Mouse (Mus musculus) heart, embryonic 15.5 days (tissue): ENCODE measurements around the gene Lypd6. TPM values are rescaled to one million over a fixed set of nuclear protein-coding genes. Genes with fewer than 3 reads are reported as not detected.

ENCODE experiments used
- ATAC-seq: fragments of 200-750 bp; cut with Nextera tagmentation; replicated peaks from 2 replicates; pipeline ENCODE4 v1.8.0; 2017; ENCODE audit warnings: low read depth, moderate TSS enrichment; ENCODE audit not compliant: insufficient number of reproducible peaks, insufficient read depth, low FRiP score
- H3K27ac ChIP-seq: fragments of 300-500 bp; sonication (generic); 2 replicates; pipeline ENCODE4 v1.5.1; 2015; ENCODE audit warnings: mild to moderate bottlenecking, inconsistent platforms
- H3K27me3 ChIP-seq: fragments of 300-500 bp; sonication (generic); 2 replicates; pipeline ENCODE4 v1.6.1; 2015; ENCODE audit warnings: inconsistent platforms
- H3K36me3 ChIP-seq: fragments of 300-500 bp; sonication (generic); 2 replicates; pipeline ENCODE4 v1.6.1; 2015; ENCODE audit warnings: mild to moderate bottlenecking, inconsistent platforms
- H3K4me1 ChIP-seq: fragments of 300-500 bp; sonication (generic); replicated peaks from 2 replicates; pipeline ENCODE4 v1.6.1; 2015; ENCODE audit warnings: inconsistent platforms
- H3K4me2 ChIP-seq: fragments of 300-500 bp; sonication (generic); 2 replicates; pipeline ENCODE4 v1.6.1; 2015; ENCODE audit warnings: inconsistent platforms, mild to moderate bottlenecking, moderate library complexity
- H3K4me3 ChIP-seq: fragments of 300-500 bp; sonication (generic); 2 replicates; pipeline ENCODE4 v1.5.1; 2015; ENCODE audit warnings: mild to moderate bottlenecking, inconsistent platforms
- H3K9ac ChIP-seq: fragments of 300-500 bp; sonication (generic); 2 replicates; pipeline ENCODE4 v1.6.1; 2015; ENCODE audit warnings: mild to moderate bottlenecking, inconsistent platforms
- H3K9me3 ChIP-seq: fragments of 300-500 bp; sonication (generic); replicated peaks from 2 replicates; pipeline ENCODE4 v1.6.1; 2016; ENCODE audit warnings: inconsistent platforms
- WGBS: fragments of 180-500 bp; shearing (Covaris S2); methylation state at CpG from one replicate; pipeline ENCODE4 v1.1.7; 2015; ENCODE audit warnings: mixed read lengths; 5-methylcytosine and 5-hydroxymethylcytosine counted together
- polyA plus RNA-seq: library from polyadenylated mRNA; unstranded; fragments of >200 nt; fragmentation: Nextera tagmentation; extraction: Ambion mirVana; gene quantifications from 2 replicates; pipeline ENCODE4 v1.2.1, GENCODE M21; 2015

Lypd6 gene
- polyA plus RNA-seq, 1 experiment from 2014 or later: 1.8 TPM

- WGBS: 88% methylated on average over 12 of the region's 12 CpGs
- no peak overlapping the region for H3K9ac ChIP-seq
Measured at GRCm38 (mm10) chr2:50173730-50174528, 107.7 kb downstream of the Lypd6 start.

GRCm38 (mm10) chr2:50175709-50176108 lies 109.5 kb downstream of the Lypd6 start:
- Histone ChIP-seq H3K27ac (peak overlapping the region; percentile 51), H3K9ac (no peak overlapping the region), H3K27me3 (no peaks in the 10 kb centered on the region), H3K36me3 (no peaks in the 10 kb centered on the region), H3K9me3 (no peaks in the 10 kb centered on the region), H3K4me2 (no peak overlapping the region), H3K4me1 (peaks cover 13% of the 10 kb centered on the region), H3K4me3 (no peak overlapping the region)
- peak; percentile 47 for ATAC-seq
- 26% methylated on average over 4 of the region's 4 CpGs for WGBS

More at GRCm38 (mm10) chr2:50173730-50174528, 107.7 kb downstream of the Lypd6 start:
- no peaks in the 10 kb centered on the region for H3K36me3 ChIP-seq
- H3K4me2 ChIP-seq: no peak overlapping the region
- peaks cover 13% of the 10 kb centered on the region for H3K4me1 ChIP-seq
- H3K4me3 ChIP-seq: no peak overlapping the region
- H3K9me3 ChIP-seq: no peaks in the 10 kb centered on the region
- no peak for ATAC-seq
- no peak overlapping the region for H3K27ac ChIP-seq
- no peaks in the 10 kb centered on the region for H3K27me3 ChIP-seq

- no peak overlapping the region for H3K4me2 ChIP-seq
- H3K4me3 ChIP-seq: no peak overlapping the region
- no peak overlapping the region for H3K9ac ChIP-seq
- no peaks in the 10 kb centered on the region for H3K36me3 ChIP-seq
- no peak for ATAC-seq
- no peak overlapping the region for H3K27ac ChIP-seq
- no peaks in the 10 kb centered on the region for H3K27me3 ChIP-seq
- 78% methylated on average over 5 of the region's 5 CpGs for WGBS
- H3K4me1 ChIP-seq: peaks cover 13% of the 10 kb centered on the region
- H3K9me3 ChIP-seq: no peaks in the 10 kb centered on the region
Measured at GRCm38 (mm10) chr2:50179164-50179563, 112.9 kb downstream of the Lypd6 start.

GRCm38 (mm10) chr2:50180423-50180822 lies 114.2 kb downstream of the Lypd6 start:
- Histone ChIP-seq H3K4me3 (no peak overlapping the region), H3K9ac (no peak overlapping the region), H3K4me1 (peaks cover 14% of the 10 kb centered on the region), H3K9me3 (no peaks in the 10 kb centered on the region), H3K4me2 (no peak overlapping the region), H3K27ac (no peak overlapping the region), H3K27me3 (no peaks in the 10 kb centered on the region), H3K36me3 (no peaks in the 10 kb centered on the region)
- WGBS: 87% methylated on average over 3 of the region's 3 CpGs
- ATAC-seq: no peak

- no peak overlapping the region for H3K4me3 ChIP-seq
- 0 out of 2 replicates have a peak, but pooled peaks cover 6% of the 10 kb centered on the region for H3K4me1 ChIP-seq
- H3K27ac ChIP-seq: no peak overlapping the region
- H3K9me3 ChIP-seq: no peaks in the 10 kb centered on the region
- 68% methylated on average over 3 of the region's 3 CpGs for WGBS
- H3K4me2 ChIP-seq: no peak overlapping the region
- no peak overlapping the region for H3K9ac ChIP-seq
- H3K36me3 ChIP-seq: no peaks in the 10 kb centered on the region
- ATAC-seq: no peak
- H3K27me3 ChIP-seq: no peaks in the 10 kb centered on the region
Measured at GRCm38 (mm10) chr2:50181332-50181731, 115.1 kb downstream of the Lypd6 start.

- Histone ChIP-seq H3K4me3 (no peak overlapping the region), H3K4me2 (no peak overlapping the region), H3K9me3 (no peaks in the 10 kb centered on the region), H3K4me1 (0 out of 2 replicates have a peak, but pooled peaks cover 8% of the 10 kb centered on the region), H3K27me3 (no peaks in the 10 kb centered on the region), H3K27ac (no peak overlapping the region), H3K9ac (no peak overlapping the region), H3K36me3 (no peaks in the 10 kb centered on the region)
- ATAC-seq: no peak
- 39% methylated on average over 12 of the region's 12 CpGs for WGBS
Measured at GRCm38 (mm10) chr2:50186711-50187405, 120.6 kb downstream of the Lypd6 start.

GRCm38 (mm10) chr2:50188856-50189255 lies 122.6 kb downstream of the Lypd6 start:
- Histone ChIP-seq H3K9me3 (no peaks in the 10 kb centered on the region), H3K4me2 (no peak overlapping the region), H3K27me3 (no peaks in the 10 kb centered on the region), H3K4me3 (no peak overlapping the region), H3K27ac (no peak overlapping the region), H3K9ac (no peak overlapping the region), H3K4me1 (0 out of 2 replicates have a peak, but pooled peaks cover 8% of the 10 kb centered on the region), H3K36me3 (no peaks in the 10 kb centered on the region)
- WGBS: 54% methylated on average over 3 of the region's 3 CpGs
- ATAC-seq: no peak

GRCm38 (mm10) chr2:50196681-50197080 lies 130.5 kb downstream of the Lypd6 start:
- no peaks in the 10 kb centered on the region for H3K27me3 ChIP-seq
- 50% methylated on average over 1 of the region's 1 CpGs for WGBS
- H3K4me1 ChIP-seq: peaks cover 12% of the 10 kb centered on the region
- no peak overlapping the region for H3K4me3 ChIP-seq
- no peak overlapping the region for H3K9ac ChIP-seq
- no peaks in the 10 kb centered on the region for H3K9me3 ChIP-seq
- no peak overlapping the region for H3K27ac ChIP-seq
- no peak overlapping the region for H3K4me2 ChIP-seq
- H3K36me3 ChIP-seq: no peaks in the 10 kb centered on the region
- no peak for ATAC-seq

GRCm38 (mm10) chr2:50197801-50198200 lies 131.6 kb downstream of the Lypd6 start:
- peaks cover 13% of the 10 kb centered on the region for H3K4me1 ChIP-seq
- no peak for ATAC-seq
- H3K4me3 ChIP-seq: no peak overlapping the region
- H3K36me3 ChIP-seq: no peaks in the 10 kb centered on the region
- no peak overlapping the region for H3K9ac ChIP-seq
- 83% methylated on average over 4 of the region's 4 CpGs for WGBS
- no peaks in the 10 kb centered on the region for H3K9me3 ChIP-seq
- H3K27ac ChIP-seq: no peak overlapping the region
- H3K4me2 ChIP-seq: no peak overlapping the region
- H3K27me3 ChIP-seq: no peaks in the 10 kb centered on the region

GRCm38 (mm10) chr2:50200541-50200940 lies 134.3 kb downstream of the Lypd6 start:
- Histone ChIP-seq H3K4me2 (no peak overlapping the region), H3K4me3 (no peak overlapping the region), H3K36me3 (no peaks in the 10 kb centered on the region), H3K9ac (no peak overlapping the region), H3K4me1 (peaks cover 13% of the 10 kb centered on the region), H3K9me3 (no peaks in the 10 kb centered on the region), H3K27me3 (no peaks in the 10 kb centered on the region), H3K27ac (no peak overlapping the region)
- 16% methylated on average over 2 of the region's 2 CpGs for WGBS
- peak; percentile 64; the same call in 1 of the 2 replicates for ATAC-seq

- H3K4me2 ChIP-seq: no peak overlapping the region
Measured at GRCm38 (mm10) chr2:50220574-50220973, 154.3 kb downstream of the Lypd6 start.

More at GRCm38 (mm10) chr2:50220574-50220973, 154.3 kb downstream of the Lypd6 start:
- no peak for ATAC-seq
- H3K4me1 ChIP-seq: no peaks in the 10 kb centered on the region
- H3K9me3 ChIP-seq: no peaks in the 10 kb centered on the region
- no peak overlapping the region for H3K4me3 ChIP-seq
- no peak overlapping the region for H3K9ac ChIP-seq
- WGBS: 45% methylated on average over 7 of the region's 7 CpGs
- H3K36me3 ChIP-seq: no peaks in the 10 kb centered on the region
- H3K27ac ChIP-seq: no peak overlapping the region
- no peaks in the 10 kb centered on the region for H3K27me3 ChIP-seq
